Mouse (Mus musculus): Measurements from ENCODE around the gene Fbp1.
A peak's percentile ranks its signal among the peaks of the same experiment; 100 is the strongest.
"Not testable (repeated sequence)": the region's sequence is repeated elsewhere in the genome, so short reads cannot be mapped to it uniquely, and the experiment has no call there.

Fbp1 gene

DNA sequence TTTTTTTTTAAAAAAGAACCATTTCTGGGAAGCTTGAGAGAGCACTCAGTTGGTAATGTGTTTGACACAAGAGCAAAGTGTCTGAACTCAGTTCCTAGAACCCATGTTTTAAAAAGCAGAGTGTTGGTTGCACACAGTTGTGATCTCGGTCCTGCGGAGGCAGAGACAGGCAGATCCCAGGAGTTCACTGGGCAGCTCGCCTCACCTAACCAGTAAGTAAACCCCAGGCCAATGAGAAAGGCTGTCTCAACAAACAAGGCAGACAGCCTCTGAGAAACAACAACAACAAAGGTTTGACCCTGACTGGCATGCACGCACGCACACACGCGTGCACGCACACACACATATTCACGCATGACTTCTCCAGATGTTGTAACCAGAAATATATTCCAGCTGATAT is 4.2 kb downstream of the Fbp1 start:
- no peak for DNase-seq (ENCODE audit: low spot score)

DNA sequence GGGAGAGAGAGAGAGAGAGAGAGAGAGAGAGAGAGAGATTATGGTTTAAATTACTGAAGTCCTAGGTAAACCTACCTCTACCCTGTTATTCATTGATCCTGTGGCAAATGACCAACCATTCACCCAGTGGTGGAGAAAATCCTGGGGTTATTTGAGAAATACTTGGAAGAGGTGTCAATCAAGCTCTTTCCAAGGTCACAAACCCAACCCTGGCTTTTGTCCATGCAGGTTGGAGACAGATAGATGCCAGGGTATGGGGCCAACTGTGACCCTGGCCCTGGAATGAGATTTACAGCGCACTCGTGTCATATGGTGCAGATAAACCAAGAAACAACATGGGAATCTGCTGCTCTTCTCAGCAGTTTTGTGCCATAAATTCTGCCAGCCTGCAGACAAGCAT is 4.6 kb downstream of the Fbp1 start:
- no peak for DNase-seq (ENCODE audit: low spot score)

DNA sequence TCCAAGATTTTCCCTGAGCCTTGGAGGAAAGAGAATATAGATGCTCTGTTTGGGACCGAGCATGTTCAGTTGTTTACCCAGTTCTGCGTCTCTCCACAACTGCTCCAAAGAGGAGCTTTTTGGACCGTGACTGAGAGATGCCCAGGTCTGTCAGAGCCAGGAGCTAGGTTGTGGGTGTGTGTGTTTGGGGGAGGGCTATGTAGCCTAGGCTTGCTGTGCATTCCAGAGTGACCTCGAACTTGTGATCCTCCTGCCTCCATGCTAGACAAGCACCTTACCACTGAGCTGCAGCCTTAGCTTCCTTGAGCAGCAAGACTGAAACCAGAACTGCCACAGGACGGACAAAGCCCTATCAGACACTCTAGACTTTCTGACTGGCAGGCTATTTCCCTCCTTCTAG is 5.2 kb downstream of the Fbp1 start:
- DNase-seq (ENCODE audit: low spot score): no peak

DNA sequence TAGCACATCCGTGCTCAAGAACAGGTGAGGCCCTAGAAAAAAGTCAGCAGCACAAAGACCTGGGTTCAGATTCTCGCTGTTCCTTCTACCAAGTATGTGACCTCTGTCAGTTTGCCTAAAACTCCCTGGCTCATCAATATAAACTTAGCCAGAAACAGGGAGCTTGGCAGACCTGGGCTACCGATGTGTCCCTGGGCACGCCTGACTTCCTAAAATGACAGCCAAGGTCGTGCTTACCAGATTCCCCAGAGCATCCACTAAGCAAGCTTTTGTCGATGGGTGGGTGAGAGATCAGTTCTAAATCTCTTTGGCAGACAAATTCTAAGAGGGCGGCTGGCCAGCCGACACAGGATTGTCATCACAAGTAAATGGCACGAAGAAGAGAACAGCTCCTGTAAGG is 6.7 kb downstream of the Fbp1 start:
- no peak for DNase-seq (ENCODE audit: low spot score)

DNA sequence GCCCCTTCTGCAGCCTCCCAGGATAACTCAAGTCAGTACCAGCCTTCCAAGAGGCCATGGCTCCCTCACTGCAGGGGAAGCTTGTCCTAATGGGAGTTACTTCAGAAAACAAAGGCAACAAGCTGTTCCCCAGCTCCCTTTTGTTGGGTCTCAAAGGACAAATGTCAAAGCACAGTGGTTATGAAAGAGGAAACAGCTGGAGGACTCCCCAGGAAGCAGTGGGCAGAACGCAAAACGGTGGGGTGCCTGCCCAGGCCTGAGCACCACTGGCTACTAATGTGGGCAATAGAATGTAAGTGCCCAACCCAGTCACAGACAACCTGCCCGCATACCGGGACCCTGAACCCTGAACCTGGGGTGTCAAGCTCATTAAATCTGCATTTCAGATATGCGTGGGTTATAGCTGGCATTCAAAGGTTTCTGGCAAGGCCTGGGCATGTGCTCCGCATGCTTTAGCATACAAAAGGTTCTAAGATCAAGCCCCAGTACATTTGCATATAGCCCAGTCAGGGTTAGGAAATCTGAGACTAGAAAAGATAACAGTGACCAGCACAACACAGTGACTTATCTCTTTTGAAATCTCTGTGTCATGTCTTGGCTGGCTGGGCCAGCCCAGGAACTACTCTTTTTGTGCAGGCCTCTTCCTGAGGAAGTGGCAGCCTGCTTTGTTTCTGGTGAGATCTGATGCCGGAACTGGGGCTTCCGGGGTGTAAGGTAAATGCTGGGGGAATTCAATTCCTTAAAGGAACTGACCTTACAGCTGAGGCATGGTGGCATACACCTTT is 8.1 kb downstream of the Fbp1 start:
- DNase-seq (ENCODE audit: low spot score): peak; percentile 38

DNA sequence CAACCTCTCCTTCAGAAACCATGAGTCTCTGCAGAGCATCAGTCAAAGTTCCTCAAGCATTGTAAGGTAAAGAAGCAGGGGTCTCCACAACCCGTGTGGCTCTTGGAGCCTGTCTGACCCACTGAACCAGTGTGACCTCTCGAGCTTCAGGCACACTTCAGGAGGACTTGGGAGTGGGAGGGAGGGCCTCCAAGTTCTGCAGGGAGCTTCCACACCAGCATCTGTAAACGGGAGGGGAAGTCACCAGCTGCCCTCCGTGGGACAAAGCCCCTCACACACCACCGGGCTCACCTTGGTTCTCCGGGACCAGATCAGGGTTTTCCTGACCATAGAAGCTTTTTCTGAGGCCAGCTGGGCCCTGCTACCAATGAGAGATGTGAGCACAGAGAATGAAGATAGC is 8.7 kb downstream of the Fbp1 start:
- no peak for DNase-seq (ENCODE audit: low spot score)

DNA sequence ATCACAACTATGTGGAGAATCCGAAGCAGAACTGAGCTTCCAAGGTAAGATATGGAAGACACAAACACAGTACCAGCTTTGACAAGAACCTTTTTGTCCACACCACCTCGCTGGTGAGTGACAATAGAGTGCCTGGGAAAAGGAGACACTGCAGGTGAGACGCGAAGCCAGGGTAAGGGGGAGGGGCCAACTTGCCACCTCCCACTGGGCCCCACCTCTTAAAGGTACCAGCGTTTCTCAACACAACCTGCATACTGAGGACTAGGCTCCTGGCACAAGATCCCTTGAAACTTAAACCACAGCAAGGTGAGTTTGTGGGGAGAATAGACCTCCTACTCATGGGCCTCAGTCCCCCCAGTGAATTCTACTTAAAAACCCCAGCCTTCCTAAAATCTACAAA is 10.8 kb downstream of the Fbp1 start:
- DNase-seq (ENCODE audit: low spot score): no peak

DNA sequence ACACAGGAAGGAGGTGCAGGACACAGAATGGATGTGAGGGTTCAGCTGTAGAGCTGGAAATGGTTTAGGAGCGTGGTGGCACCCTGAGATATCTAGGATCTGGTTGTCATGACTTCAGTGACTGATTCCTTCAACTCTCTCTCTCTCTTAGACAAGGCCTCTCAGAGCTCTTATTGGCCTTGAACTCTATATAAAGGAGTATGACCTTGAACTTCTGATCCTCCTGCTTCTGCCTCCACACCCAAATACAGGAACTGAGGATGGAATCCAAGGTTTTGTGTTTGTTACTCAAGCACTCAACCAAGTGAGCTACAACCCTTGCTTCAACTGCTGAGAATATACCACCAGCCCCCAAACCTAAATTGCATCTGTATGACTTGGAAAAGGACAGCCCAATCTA is 12.0 kb downstream of the Fbp1 start:
- no peak for DNase-seq (ENCODE audit: low spot score)

DNA sequence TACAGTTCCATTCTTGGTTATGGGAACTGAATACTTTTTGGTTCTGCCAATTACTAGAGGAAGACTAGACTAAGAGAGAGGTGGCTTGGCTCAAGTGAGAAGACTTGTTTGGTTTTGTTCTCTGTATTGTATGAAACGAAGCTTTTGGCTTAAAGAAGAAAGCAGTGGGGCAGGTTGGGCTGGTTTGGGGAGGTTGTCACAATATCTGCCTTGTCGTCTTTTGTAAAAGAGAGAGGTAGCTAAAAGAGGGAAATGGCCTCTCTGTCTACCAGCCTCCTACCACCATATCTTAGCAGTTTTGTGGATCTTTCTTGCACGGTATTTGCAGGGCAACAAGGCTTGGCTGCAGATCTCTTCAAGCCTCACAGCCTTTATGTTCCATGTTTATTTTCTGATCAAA is 15.8 kb downstream of the Fbp1 start:
- DNase-seq (ENCODE audit: low spot score): no peak

DNA sequence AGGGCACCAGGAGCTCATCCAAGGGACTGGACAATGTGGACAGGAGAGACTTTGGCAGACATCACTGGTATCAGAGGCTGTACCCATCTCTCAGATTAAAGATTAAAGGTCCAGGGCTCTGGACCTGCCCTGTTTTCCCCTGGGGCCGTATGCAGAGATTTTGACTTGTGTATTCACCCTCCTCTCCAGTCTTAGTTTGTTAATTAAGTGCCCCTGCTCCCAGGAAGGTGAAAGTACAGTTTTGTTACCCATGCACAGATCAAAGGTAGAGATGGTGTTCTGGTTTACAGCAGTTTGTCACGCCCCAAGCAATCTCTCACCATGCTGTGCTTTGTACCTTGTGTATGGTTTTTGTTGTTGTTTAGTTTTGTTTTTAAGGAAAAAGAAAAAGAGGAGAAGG is 17.5 kb downstream of the Fbp1 start:
- no peak for DNase-seq (ENCODE audit: low spot score)

DNA sequence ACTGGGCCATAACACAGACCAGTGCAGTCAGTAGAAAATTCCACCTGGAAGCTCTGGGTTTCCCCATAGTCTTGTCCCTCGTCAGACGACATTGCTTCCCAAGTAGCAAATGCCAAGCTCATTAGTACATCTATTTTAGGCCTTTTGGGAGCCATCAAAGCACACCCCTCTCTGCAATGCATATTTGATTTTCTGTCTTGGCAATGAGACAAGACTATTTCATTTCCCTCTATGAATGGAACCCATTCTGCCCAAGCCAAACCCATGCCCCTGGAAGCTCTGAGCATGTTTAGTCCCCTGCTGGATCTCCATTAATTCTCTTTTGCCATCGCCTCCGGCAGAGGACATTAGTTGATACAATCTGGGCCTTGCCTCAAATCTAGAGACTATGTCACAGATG is 21.3 kb downstream of the Fbp1 start:
- no peak for DNase-seq (ENCODE audit: low spot score)

DNA sequence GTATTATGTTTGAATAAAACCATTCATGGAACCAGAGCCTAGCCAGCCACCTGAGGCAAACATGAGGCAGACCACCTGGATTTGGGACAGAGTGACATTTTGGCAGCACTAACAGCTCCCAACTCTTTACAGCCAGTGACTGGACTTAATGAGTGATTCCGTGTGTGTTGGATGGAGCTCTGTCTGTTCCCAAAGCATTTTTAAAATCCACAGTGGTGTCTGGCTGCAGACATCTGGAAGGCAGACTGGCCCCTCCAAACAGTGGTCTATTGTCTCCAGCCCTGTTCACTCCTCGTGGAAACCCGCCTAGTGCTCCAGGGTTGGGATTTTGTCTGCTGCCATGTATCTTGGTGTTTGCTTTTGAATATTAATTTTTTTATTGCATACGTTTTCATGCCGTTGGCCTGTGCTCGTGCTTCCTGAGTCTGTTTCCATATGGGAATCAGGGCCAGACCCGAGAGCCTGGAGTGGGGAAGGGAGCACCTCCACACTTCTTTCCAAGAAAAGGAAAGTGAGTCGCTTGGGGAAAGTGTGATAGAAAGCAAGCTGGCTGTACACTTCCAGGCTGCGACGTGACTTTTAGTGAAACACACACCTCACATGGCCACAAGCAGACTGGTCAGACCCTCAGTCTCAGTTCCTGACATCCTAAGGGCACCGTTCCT is 22.3 kb downstream of the Fbp1 start:
- DNase-seq (ENCODE audit: low spot score): no peak

DNA sequence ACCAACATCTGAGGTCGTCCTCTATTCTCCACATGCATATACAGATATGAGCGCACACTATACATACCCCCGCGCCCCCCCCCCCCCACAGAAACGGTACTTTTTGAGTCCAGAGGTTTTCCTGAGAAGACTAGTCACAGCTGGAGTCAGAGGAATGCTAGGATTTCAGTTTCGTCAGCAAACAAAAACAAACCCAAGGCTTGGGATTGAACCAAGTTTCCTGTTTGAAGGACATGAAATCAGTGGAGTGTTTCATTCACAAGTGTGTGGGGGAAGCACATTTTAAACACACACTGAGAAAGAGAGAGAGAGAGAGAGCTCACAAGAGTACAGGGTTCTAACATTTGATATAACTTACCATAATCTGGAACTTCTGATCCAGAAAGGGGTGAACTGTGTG is 24.3 kb downstream of the Fbp1 start:
- no peak for DNase-seq (ENCODE audit: low spot score)

DNA sequence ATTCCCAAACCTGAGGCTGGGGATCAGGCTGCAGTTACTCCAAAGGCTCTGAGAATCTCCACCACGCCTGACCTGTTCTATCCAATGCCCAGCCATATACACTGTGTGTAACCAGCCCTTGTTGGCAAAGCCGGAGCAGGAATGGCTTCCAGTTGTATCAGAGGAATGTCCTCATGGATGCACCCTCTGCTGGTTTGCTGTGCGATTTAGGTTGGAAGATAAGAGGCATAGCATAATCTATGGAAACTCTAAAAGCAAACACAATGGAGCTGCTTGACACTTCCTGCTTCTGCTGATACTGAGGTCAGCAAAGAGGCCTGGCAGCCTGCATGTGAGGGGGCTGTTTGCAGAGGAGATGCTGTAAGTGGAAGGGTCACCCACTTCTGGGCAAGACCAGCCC is 25.2 kb downstream of the Fbp1 start:
- no peak for DNase-seq (ENCODE audit: low spot score)

DNA sequence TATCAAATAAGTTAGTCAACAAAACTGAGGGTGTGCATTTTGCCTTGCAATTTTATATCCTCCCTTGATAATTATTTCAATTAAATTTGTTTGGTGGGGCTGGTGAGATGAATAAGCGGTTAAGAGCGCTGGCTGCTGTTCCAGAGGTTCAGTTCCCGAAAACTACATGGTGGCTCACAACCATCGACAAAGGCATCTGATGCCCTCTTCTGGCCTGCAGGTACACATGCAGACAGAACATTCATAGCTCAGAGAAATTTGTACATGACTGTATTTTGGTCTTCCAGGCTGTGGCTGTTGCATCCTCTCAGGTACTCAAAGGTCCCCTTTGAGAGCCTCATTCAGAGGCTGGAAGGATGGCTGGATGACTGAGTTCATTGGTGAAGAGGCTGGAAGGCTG is 28.0 kb downstream of the Fbp1 start:
- DNase-seq (ENCODE audit: low spot score): no peak

DNA sequence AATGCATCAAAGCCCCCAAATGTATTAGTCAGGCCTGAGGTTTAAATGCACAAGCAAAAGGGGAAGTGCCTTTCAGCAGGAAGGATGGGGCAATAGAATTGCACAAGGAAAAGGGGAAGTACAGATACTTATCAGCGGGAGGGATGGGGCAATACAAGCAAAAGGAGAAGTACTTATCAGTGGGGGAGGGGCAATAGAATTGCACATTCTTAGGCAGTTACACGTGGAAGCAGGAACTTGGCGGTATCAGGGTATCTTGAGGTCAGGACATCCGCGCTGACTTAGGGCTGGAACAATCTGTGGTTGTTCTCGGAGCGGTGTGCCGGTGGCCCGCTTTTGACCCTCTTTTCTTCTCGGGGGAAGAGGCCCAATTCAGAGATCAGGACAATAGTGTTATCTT is 28.8 kb downstream of the Fbp1 start:
- DNase-seq (ENCODE audit: low spot score): not testable (repeated sequence)

DNA sequence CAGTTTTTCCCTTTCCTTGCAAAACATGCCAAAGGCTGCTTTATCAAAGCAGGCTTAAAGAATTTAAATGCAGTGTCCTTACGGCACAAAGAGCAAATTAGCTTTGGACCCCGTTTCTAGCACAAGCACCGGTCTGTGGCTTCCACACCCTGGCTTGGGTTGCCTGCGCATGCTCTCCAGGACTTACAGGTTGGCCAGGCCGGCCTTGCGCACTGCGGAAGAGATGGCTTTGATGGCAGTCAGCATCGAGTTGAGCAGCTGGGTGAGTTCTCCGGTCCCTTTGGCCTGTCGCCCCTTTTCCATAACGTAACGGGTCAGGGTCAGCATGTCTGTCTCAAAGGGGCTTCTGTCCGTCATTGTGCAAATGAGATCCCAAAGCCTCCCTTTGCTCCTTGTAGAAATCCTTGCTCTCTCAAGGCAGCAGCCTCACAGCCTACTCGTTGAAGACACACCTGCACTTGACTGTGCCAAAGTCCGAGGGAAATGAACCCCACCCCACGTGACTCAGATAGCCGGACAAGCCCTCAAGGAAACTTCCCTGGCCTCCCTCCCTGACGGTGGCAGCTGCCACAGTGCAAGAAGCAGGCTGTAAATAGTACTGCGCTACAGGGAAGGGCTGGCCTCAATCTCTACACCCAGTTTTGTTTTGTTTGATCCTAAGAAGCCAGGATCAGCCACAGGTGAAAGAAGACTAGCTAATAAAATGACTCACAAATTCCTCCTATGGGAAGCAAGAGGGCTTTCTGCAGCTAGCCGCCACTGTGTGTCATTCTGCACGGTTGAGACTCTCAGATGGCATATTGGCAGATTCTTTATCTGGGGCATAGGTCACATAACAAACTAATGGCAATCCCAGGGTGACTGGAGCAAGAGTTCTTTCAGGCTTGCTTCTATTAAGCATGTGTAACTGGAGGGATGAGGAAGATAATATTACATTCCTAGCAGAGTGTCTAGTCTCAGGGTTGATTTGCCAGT is 29.9 kb downstream of the Fbp1 start, which contains the start of gene Fbp2:
TSS of gene Fbp2 (minus strand) at position 482 of the 975 bp plus-strand sequence.
- DNase-seq (ENCODE audit: low spot score): peak; percentile 48

DNA sequence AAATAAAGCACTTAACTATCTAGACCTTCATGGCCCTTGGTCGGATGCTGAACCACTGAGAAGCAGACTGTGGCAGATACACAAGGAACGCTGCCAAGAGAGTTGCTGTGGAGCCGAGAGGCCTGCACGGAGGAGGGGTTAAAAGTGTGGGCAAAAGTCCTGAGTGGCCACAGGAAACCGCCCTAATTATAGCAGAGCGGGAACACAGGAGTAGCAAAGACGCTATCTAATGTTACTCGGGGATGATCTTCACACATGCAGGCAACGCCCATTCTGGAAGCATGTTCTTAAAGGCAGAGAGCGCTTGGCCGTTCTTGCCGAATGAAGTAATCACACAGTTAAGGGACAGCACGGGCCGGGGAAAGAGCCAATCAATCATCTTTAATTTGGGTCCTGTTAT is 31.2 kb downstream of the Fbp1 start:
- DNase-seq (ENCODE audit: low spot score): no peak

DNA sequence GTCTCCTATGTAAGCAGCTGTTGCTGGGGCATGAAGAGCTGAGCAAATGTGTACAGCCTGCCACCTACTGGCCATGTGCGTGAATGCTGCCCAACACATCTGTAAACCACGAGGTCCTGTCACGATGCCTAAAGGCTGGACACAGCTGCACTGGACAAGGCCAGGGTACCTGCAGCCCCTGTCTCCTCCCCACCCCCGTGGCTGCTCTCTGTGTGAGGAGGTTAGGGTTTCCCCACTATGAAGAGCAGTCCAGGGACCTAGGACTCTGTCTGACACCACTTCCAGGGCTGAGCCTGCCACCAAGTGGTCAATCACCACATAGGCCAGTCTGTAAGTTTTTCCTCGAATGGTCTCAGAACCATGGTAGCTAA is 31.8 kb downstream of the Fbp1 start:
- DNase-seq (ENCODE audit: low spot score): peak; percentile 82

DNA sequence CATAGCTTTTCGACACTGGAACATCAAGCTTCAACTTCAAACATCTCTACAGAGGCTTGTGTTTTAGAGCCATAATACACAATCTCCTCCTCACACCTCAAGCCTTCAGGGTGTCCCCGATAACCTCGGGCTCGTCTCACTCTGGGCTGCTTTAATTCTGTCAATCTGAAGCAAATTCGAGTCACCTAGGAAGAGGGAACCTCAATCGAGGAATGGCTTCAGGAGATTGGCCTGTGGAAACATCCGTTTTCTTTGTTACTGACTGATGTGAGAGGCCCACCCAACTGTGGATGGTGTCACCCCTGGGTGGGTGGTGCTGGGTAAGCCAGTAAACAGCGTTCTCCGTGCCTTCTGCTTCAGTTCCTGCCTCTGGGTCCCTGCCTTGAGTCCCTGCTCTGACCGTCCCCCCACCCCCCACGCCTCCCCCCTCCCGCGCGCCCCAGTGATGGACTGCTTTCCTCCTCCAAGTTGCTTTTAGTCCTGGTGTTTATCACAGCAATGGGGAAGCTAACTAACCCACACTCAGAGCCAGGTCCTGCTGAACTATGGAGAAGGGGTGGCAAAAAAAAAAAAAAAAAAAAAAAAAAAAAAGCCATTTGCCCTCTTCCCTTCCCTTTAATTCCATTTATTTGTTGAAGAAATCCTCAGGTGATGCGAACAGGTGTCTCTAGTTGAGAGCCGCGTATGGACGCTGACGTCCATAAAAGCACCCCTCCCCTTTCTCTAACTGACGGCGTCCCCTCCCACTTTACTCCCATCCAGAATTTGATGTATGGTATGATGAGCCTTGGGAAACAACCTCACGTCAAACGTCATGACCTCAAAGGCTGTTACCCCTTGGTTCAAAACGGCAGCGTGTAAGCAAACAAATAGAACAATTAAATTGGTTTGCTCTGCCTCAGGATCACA is 32.4 kb downstream of the Fbp1 start:
- DNase-seq (ENCODE audit: low spot score): no peak

DNA sequence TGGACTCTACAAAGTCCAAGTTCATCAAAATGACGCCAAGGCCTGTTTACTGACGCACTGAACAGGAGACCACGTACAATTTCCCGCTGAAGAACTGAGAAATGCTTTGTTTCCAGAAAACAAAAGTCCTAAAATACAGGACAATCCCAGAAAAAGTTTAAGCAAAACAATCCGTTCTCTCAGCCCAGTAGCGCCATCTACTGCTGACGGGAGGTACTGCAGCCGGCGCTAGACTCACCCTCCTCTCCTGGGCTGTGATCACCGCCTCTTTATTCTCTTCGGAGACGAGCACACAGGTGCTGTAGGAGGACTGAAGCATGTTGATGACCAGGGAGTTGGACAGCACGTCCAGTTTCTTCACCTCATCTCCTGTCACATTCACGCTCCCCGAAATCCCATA is 33.4 kb downstream of the Fbp1 start:
- peak; percentile 61 for DNase-seq (ENCODE audit: low spot score)

DNA sequence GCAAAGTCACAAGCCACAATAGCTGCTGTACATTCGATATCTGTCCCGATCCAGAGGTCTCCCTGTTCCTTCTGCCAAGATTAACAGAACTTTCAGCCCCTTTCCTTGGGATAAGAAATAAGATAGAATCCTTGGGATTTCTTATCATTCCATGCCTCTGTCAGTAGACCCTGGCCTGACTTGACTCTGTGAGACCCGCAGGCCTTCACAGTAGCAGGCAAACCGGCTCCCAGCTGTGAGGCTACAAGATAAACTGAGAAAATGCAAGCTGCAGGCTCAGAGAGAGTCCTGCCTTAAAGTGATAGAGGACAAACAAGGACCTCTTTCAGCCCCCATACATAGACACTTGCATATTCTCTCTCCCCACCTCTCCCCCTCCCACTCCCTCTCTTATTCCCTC is 54.7 kb downstream of the Fbp1 start:
- no peak for DNase-seq (ENCODE audit: low spot score)

Measured in lung, postnatal 25 days (tissue).